Mouse (Mus musculus) ovary, postnatal 36 days (tissue): ENCODE results near the gene Arpc5l.
"Not testable (repeated sequence)": the region's sequence is repeated elsewhere in the genome, so short reads cannot be mapped to it uniquely, and the experiment has no call there.

Source experiments
- DNase-seq: peaks from one replicate; pipeline ENCODE4 v3.0.0; 2022; ENCODE audit warnings: low spot score, mixed read lengths

Gene Arpc5l

DNA sequence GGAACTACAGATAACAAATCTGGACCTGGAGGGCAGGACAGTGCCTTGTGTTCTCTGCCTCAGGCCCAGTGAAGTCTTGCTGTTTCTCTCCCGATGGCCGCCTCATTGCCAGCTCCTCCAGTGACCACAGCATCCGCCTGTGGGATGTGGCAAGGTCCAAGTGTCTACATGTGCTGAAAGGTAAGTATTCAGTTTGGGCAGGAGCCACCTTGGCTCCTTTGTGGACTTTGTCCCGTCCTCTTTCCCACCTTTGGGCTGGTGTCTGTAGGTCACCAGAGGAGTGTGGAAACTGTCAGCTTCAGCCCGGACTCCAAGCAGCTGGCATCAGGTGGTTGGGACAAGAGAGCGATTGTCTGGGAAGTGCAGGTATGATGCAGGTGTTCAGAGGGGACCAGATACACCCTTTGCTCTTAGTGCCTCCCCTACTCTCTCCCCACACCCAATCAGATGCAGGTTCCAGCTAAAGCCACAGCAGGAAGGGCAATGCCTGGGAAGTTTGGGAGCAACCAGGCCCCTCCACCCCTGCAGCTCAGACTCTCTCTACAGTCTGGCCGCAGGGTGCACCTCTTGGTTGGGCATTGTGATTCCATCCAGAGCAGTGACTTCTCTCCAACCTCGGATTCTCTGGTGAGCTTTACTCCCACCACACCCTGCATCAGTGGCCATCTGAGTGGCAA is 5.1 kb upstream of the Arpc5l start:
- DNase-seq, result no peak

DNA sequence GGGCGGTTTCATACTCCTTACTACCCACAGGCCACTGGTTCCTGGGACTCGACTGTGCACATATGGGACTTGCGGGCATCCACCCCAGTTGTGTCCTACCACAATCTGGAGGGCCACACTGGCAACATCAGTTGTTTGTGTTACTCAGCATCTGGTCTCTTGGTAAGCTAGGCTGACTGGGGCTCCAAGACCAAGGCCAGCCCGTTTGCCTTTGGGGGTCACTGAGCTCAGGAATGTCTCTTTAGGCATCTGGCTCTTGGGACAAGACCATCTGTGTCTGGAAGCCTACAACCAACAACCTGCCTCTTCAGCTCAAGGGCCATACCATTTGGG is 4.6 kb upstream of the Arpc5l start:
- DNase-seq, result no peak

DNA sequence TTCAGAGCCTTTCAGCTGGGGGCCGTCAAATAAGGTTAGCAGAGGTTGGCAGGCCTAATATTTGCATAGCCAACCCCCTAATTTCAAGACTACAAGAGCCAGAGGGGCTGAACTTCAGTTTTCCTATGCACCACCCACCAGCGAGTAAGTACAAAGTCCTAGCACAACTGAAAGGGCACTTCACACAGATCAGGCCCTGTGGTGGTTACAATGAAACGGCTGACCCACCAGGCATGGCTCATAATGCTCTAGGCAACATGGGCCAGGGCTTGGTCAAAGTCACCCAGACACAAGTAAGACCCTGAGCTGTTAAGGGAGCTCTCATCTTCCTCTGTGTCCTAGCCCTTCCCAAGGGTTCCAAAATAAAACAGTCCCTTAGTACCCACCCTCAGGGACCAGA is 3.3 kb upstream of the Arpc5l start:
- no peak for DNase-seq

DNA sequence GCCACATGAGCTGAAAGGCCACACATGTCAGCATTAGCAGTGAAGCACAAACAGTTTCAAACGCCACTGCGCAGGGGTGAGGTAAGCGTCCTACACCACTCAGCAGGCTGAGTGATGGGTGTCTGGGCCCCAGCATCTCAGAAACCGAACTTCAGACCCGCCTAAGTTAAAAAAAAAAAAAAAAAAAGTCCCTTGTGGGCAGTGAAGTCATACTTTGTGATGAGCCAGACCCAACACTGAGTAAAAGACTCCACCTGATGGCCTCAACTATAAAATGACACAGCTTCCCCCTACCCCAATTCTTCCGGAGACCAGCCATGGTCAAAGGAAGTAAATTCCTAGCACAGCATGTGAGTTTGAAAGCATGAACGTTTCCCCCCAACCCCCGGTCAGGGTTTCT is 2.0 kb upstream of the Arpc5l start:
- DNase-seq, result no peak

DNA sequence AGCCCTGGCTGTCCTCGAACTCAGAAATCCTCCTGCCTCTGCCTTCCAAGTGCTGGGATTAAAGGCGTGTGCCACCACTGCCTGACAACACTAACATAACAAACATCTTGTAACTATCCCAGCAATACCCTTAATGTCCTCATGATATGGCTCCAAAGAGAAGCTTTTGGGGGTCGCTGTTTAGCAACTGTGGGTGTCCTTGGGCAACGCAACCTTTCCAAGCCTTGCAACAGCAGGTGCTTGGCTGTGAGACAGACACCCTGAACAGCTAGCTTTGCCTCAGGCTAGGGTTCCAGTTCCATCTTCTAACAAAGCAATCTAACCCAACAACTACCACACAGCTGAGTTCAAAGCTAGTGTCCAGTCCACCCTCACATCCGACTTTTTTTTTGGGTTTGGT is 1.6 kb upstream of the Arpc5l start:
- DNase-seq, result no peak

DNA sequence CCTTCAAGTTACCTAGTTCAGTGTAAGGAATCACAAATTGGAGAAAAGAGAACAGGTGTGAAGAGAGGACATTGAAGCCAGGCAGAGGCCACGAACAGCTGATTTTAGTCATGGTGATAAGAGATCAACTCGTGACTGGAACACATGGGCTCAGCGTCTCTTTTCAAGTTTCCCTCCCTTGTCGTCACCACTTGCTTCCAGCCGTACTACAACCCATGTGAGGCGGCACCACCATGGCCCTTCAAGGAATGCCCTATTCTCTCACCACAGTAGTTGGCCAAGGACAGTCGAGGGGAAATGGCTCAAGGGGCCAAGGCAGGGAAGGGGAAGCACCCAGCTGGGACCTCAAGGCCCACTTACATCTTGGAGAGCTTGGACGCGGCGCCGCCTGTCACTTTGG is 776 bp upstream of the Arpc5l start:
- peak; percentile 37 for DNase-seq

DNA sequence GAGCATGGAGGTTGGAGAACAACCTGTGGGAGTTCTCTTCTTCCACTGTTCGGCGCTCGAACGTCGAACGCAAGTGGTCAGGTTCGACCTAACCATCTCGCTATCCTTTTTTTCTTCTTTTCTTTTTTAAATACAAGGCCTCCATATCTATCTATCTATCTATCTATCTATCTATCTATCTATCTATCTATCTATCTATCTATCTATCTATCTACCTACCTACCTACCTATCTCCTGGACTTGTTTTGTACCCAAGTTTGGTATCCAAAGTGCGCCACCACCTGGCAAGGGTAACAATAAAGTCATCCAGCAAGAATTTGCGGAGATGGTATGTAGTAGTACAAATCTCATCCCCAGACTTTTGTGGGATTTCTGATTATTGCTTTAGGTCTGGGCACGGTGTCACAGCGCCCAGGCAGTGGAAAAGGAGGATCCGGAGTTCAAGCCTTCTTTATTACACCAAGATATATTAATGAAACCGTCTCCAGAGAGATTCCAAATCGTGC is 479 bp downstream of the Arpc5l start, which contains the start of gene Rpl35:
Gene Rpl35 (minus strand): TSS at position 51 of the 506 bp plus-strand sequence.
- no peak for DNase-seq

DNA sequence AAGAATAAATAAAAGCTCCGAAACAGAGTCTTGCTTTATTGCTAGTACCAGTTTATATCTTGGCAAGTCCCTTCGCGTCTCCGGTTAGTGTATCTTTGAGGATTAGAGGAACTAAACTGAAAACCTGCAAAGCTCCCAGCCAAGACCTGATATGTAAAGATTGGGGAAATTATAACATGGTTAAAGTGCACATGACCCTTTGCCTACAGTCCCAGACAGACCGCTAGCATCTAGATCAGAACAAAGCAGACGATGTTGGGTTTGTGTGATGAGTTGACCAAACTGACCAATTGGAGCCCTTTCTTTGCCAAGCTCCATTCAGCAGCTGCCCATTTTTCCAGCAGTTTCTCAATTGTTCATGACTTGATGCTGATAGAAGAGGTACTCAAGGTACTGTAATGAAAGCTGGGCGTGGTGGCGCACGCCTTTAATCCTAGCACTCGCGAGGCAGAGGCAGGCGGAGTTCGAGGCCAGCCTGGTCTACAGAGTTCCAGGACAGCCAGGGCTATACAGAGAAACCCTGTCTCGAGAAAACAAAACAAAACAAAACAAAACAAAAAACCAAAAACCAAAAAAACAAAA is 1.1 kb downstream of the Arpc5l start:
- DNase-seq, result no peak

DNA sequence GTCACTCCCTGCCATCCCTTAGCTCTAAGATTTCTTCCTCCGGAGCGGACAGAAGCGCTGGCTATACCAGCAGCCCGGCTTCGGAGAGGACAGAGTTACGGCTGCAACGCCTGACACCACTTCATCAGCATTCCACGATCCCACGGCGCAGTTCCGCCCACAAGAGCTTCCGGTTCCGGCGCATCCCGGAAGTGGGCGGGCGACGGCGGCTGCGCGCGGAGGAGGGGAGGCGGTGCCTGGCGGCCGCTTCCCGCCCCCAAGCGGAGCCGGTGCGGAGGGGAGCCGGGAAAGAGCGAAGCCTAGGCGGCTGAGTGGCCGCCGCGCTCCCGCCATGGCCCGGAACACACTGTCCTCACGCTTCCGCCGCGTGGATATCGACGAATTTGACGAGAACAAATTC is 2.7 kb downstream of the Arpc5l start:
- DNase-seq, result peak; percentile 94

DNA sequence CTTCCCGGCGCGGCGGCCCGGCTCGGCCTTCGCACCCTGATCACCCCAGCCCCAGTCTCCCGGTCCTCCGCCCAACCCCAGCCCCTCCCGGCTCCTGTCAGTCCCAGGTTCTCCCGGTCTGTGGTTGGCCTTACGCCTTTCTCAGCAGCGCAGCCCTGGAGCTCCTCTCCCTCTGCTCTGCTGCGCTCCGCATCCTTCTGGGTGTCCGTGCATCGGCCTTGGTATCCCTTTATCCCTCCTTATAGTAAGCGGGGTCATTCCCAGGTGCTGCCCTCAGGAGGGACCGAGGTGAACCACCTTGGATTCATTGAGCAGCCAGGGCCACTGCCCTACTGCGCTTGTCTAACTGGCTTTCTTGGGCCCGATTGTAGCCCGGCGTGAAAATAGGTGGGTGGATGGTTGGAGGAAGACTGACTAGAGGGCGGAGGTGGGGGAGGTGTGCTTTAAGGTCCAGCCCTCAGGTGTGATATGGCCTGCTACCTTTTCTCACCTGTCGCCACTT is 3.3 kb downstream of the Arpc5l start:
- no peak for DNase-seq

DNA sequence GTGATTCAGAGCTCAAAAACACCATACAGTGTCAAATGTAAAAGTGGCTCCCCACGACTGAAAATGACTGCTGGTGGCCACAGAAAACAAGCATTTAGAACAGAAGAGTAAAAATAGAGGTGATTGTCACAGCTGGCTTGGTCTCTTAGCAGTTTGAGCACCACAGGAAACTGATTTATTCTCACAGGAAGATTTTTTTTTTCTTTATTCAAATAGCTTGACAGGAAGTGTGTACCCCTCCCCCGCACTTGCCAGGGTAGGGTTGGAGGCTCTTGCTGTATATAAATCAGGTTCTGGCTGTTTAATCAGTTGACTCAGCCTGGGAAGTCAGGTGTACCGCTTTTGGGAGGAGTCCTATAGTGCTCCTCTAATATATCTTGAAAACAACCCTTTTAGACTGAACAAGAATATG is 3.8 kb downstream of the Arpc5l start:
- no peak for DNase-seq

DNA sequence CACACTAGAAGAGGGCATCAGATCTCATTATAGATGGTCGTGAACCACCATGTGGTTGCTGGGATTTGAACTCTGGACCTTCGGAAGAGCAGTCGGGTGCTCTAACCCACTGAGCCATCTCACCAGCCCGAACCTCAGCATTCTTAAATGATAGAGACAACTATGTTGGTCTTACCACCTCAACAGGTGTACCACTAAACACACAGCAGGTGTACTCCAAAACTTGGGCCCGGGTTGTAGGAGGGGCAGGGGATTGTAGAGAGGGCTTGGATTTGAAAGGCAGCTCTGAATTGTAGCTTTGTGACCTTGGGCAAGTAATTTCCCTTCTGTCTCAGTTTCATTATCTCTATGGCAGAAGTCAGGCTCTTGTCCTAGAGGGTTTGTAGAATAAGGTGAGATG is 5.0 kb downstream of the Arpc5l start:
- DNase-seq, result not testable (repeated sequence)

DNA sequence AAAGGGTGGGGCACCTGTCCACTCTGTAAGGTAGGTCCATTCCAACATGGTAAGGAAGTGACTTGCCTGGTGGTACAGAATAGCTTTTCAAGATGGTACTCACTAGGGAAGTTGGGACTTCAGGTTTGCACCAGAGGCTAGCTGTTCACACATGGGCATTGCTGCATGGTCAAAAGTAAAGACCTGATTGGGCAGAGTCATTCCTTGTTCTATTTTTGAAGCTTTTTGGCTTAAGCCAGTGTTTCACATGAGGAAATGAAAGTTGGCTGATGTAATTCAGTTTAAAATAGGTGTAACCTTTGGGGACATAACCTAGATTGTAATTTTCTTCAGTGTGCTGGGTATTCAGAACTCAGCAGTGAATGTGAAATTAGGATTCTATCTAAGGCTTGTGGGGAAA is 6.1 kb downstream of the Arpc5l start:
- DNase-seq, result no peak

DNA sequence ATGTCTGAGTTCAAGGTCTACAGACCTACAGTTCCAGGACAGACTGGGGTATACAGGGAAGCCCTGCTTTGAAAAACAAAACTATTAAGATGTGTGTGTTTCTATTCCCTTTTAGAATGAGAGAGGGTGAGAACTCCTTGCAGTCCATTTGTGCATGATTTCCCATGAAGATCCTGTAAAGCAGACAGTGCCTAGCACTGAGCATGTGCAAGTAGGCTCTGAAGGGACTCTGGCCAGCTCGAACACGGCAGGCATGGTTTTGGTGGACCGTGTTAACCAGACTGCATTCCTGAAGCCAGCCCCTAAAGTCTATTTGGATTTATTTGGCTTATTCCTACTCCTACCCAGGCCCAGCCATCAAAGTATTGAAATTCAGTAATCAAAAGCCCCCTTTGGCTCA is 6.8 kb downstream of the Arpc5l start:
- no peak for DNase-seq

DNA sequence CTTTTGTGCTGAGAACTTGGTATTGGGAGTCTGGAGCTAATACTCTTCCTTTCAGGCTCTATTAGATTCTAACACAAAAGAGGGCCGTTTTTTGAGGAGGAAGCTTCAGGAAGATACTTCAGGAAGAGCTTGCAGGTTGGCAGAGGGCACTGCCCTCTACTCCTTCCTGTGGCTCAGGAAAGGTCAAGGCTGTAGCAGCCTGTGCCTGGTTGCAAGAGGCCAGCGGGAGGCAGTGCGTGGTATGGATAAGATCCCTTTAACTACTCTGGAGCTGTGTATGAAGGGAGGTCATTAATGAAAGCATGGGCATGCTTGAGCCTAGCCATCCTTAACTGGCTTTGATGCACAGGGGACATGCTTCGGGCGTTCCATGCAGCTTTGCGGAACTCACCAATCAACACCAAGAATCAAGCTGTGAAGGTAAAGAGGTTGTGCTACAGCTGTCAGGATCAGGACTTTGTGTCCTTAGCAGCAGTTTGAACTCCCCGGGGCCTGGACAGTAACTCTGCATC is 7.7 kb downstream of the Arpc5l start:
- no peak for DNase-seq

DNA sequence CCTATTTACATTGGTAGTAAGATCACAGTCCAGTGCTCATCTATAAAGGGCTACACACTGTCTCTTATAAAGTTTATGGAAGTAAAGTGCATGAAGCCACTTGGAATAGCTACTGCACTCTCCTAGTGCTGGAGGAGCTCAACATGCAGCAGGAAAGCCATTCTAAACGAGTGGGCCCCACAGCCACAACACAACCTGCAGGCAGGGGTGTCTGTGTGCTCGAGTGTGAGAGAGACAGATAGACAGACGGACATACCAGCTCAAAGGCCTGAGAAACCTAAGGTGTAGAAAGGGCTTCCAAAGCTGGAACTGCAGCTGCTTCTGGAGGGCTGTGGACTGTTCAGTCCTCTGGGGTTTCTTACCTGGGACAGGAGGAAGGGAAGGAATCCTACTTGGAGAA is 11.4 kb downstream of the Arpc5l start:
- DNase-seq, result no peak

DNA sequence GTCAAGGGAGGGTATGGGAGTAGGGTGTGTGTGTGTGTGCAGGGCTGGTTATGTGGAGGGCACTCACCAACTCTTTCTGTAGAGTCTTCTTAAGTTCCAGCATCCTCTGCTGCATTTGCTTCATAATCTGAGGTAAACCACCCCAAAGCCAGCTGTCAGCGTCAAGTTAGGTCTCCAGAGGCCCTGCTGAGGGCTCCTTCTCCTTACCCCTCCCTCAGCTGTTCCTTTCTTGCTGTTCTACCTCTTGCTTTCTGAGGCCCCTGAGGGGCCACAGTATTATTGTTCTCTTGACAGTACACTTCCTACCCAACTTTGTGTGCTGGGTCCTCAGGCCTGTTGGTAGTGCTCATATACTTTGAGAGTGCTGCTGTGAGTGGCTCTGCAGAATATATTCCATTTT is 14.9 kb downstream of the Arpc5l start:
- no peak for DNase-seq

DNA sequence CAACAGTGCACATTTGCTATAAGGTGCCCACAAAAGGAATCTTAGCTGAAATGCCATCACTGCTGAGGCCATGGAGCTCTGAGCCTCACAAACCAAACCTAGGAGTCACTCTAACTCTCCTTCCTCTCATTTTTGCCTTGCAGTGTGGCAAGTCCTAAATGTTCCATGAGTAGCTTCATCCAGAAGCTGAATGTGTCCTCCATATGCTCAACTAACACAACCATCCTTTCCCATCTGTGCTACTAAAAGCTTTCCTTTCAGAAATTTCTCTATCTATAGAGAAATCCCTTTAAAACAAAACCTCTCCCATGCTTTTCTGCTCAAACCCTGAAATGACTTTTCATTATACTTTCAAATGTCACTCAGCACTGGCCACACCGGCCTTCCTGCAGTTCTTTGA is 26.5 kb downstream of the Arpc5l start:
- DNase-seq, result no peak

DNA sequence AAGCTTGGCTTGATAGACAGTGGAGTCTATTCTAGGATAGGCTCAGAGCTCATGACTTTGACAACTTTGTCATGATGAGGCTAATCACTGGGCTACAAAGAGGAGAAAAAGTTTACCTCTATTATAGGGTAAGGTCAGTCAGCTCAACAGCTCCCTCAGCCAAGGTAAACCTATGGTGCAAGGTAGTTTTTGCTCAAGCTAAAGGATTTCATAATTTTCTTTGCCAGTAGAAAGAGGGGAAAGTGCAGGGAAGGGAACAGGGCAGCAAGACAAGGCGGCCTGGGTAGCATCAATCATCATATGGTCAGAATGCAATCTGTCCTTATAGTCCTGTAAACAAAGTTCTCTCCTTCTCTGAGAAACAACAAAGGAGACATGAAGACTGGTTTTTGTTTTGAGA is 35.1 kb downstream of the Arpc5l start:
- DNase-seq, result no peak

DNA sequence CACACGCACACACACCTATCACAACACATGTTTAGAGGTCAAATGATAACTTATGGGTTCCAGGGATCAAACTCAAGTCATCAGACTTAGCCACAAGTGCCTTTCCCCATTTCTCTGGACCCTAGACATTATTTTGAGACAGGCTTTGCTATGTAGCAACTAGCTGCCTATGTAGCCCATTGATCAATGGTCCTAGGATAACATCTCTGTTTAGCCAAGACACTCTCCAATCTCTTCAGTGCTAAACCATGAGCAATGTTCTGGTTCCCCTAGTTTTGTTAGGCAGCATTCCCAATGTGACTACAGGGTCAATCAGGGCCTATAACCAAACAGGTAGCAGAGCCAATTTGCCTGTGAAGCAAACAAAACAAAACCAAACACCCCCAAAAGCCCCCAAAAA is 43.4 kb downstream of the Arpc5l start:
- DNase-seq, result no peak

DNA sequence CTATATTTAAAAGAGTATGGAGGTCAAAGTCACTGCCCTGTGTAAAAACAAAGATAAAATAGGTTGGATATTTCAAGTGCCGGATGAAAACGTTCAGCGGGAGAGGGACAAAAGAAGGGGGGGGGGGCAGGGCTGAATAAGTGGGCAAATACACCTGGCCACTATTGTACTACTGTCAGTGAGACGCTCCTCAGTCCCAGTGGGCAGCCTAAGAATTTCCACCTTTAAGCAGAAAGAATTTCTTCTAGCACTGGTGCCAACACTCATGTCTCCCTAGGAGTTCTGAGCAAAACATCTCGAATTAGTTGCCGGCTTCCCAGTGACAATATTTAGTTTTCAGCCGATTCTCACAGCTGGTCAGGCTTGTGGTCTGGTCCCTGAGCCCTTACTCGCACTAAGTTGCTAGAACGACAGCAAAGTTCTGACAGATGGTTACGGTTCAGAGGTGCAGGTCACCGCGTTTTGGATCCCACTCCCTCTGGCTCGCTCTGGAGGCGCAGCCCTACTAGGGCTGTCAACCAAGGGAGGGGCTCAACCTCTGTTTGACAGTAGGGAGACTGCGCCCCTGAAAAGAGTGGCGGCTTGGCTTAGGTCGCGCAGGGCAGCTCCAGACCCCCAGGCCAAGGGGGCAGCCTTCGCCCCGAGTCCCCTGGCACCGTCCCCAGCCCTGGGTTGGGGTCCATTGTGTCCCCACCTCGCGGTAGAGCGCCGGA is 59.7 kb downstream of the Arpc5l start:
- no peak for DNase-seq
